Mouse (Mus musculus): ENCODE measurements at regions not wholly inside any gene's neighbourhood (a gene's known extent, or its start where the extent isn't known, plus 50 kb on each side); places are given as distances from the start of the nearest gene placed in this dataset.

DNA sequence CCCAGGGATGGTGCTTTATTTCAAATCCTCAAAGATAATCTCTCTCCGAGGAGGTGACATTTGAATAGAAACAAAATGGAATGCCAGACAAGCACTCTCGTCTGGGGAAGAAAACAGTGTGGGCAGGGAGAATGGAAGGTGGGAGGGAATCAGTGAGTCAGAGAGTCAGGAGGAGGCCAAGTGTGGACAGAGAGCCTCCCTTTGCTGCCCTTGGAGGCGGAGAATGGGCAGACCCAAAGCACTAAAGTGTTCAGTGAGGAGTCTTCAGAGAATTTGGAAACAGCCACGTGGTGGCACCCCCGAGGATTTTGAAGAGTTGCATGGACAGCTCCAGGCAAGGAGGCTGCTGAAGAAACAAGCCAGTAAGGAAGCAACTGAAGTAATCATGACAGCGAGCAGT, 367.2 kb downstream of the Pdcd6ip start:
- ATAC-seq: no peak
- WGBS: 67% methylated on average over 6 of the region's 6 CpGs
- H3K27me3 ChIP-seq: no peaks in the 10 kb centered on the region
- no peaks in the 10 kb centered on the region for H3K36me3 ChIP-seq (ENCODE audit: poor library complexity, severe bottlenecking)
- no peak overlapping the region for H3K27ac ChIP-seq
- H3K4me3 ChIP-seq: no peak overlapping the region
- no peaks in the 10 kb centered on the region for H3K9me3 ChIP-seq (replicated peaks)
- no peaks in the 10 kb centered on the region for H3K4me1 ChIP-seq
- H3K9ac ChIP-seq: no peak overlapping the region
- no peak overlapping the region for H3K4me2 ChIP-seq

DNA sequence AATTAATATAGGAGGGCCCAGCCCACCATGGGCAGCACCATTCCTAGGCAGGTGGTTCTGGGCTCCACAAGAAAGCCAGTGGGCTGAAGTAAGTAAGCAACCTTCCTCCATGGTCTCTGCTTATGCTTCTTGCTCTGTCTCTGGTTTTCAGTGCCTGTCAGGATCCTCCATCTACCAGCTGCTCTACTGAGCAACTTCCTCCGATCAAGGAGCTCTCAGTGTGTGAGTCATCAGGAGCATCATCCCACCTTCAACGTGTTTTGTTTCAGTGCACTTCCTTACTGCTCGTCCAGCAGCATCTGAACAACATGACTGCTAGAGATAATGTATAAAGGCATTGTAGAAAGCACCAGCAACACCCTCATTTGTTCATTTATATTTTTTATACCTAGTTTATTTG, 368.0 kb downstream of the Pdcd6ip start:
- Histone ChIP-seq H3K27ac (no peak overlapping the region), H3K4me2 (no peak overlapping the region), H3K27me3 (no peaks in the 10 kb centered on the region), H3K9me3 (replicated peaks) (no peaks in the 10 kb centered on the region), H3K36me3 (ENCODE audit: poor library complexity, severe bottlenecking) (no peaks in the 10 kb centered on the region), H3K4me3 (no peak overlapping the region), H3K4me1 (no peaks in the 10 kb centered on the region), H3K9ac (no peak overlapping the region)
- no peak for ATAC-seq
- WGBS: 88% methylated on average over 3 of the region's 3 CpGs

DNA sequence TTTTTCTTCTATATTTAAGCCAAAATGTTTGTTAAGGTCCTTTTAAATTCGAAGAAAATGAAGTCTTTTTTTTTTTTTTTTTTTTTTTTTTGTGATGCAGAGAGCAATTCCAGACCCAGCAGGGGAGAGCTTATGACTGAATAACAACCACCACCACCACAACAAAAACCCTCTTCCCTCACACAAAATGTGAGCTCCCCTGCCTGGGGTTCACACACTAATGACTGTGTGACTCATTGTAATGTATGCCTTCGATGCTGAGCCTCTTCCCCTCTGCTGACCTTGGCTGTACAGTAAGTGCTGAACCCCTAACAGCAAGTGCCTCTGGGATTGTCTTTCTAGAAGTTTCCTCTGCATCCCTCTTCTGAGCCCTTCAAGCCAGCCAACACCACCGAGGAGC, 383.6 kb downstream of the Pdcd6ip start:
- H3K4me3 ChIP-seq: no peak overlapping the region
- H3K27me3 ChIP-seq: no peaks in the 10 kb centered on the region
- WGBS: 25% methylated on average over 3 of the region's 3 CpGs
- no peak overlapping the region for H3K27ac ChIP-seq
- no peaks in the 10 kb centered on the region for H3K4me1 ChIP-seq
- H3K9me3 ChIP-seq (replicated peaks): no peaks in the 10 kb centered on the region
- no peaks in the 10 kb centered on the region for H3K36me3 ChIP-seq (ENCODE audit: poor library complexity, severe bottlenecking)
- no peak overlapping the region for H3K4me2 ChIP-seq
- no peak for ATAC-seq
- no peak overlapping the region for H3K9ac ChIP-seq

DNA sequence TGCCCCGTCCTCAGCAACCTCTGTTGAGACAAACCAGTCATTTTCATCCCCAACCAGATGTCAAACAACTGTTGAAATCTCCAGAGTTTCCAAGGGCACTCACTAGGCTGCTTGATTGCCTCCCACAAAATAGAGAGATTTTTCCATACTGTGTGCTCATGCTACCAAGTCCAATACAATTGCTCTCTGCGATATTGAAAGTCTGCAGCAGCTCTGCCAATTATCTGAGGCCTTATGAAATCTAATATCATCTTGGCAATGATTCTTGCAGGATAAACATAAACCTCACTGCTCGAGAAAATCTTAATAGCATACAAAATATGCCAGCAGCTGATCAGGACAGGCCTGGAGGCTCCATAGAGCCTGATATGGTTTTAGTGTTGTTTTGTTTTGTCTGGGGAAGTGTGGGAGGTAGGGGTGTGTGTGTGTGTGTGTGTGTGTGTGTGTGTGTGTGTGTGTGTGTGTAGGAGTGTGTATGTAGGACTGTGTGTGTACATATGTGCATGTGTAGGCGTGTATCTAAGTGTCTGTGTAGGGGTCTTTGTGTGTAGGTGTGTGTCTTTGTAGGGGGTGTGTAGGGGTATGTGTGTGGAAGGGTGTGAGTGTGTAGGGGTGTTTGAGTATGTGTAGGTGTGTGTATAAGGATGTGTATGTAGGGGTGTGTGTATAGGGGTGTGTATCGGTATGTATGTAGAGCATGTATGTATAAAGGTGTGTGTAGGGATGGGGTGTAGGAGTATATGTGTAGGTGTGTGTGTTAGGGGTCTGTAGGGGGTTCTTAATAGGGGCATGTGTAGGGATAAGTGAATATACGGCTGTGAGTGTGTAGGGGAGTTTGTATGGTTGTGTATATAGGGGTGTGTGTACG, 398.1 kb downstream of the Pdcd6ip start:
- H3K4me3 ChIP-seq: no peak overlapping the region
- no peak for ATAC-seq
- H3K9ac ChIP-seq: no peak overlapping the region
- no peaks in the 10 kb centered on the region for H3K27me3 ChIP-seq
- H3K4me1 ChIP-seq: peaks cover 7% of the 10 kb centered on the region; the same call in 1 of the 2 replicates
- 86% methylated on average over 7 of the region's 7 CpGs for WGBS
- no peaks in the 10 kb centered on the region for H3K9me3 ChIP-seq (replicated peaks)
- H3K4me2 ChIP-seq: no peak overlapping the region
- no peaks in the 10 kb centered on the region for H3K36me3 ChIP-seq (ENCODE audit: poor library complexity, severe bottlenecking)
- H3K27ac ChIP-seq: no peak overlapping the region

DNA sequence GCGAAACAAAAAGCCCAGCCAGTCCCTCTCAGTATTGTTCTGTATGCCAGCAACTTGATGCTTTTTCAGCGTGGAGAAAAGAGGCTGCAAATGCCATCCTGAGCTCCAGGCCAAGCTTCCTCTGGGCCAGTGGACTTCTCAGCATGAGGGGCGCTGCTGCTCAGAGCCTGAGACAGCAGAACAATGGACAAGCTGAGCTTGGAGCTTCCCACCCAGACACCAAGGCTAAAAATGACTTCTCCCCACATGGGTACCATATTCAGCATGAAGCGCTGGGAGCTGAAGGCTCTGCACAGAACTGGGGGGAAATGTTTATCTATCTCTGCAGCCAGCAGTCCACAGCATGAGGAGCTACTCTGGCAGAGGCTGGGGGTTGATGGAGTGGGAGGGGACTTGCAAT, 402.3 kb downstream of the Pdcd6ip start:
- WGBS: 20% methylated on average over 4 of the region's 4 CpGs
- no peaks in the 10 kb centered on the region for H3K36me3 ChIP-seq (ENCODE audit: poor library complexity, severe bottlenecking)
- H3K4me3 ChIP-seq: no peak overlapping the region
- no peak overlapping the region for H3K27ac ChIP-seq
- no peak for ATAC-seq
- H3K4me2 ChIP-seq: no peak overlapping the region
- no peaks in the 10 kb centered on the region for H3K27me3 ChIP-seq
- peaks cover 14% of the 10 kb centered on the region; the same call in 1 of the 2 replicates for H3K4me1 ChIP-seq
- no peak overlapping the region for H3K9ac ChIP-seq
- H3K9me3 ChIP-seq (replicated peaks): no peaks in the 10 kb centered on the region

DNA sequence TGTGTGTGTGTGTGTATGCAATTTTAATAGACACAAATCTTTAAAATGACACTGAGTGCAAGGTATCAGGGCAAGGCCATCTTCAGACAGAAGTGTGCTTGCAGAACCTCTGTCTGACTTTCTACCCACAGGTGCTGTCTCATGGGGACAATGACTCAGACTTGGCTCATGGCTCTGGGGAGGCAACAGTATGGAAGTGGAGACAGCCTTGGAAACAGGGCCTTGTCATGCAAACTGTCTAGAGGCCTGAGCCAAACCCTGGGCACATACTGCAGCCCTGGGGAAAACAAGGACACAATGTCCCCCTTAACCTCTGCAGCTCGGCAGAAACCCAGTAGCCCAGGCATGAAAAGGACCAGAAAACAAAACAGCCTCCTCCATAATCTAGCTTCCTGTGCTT, 405.6 kb downstream of the Pdcd6ip start:
- no peak for ATAC-seq
- Histone ChIP-seq H3K27ac (no peak overlapping the region), H3K27me3 (no peaks in the 10 kb centered on the region), H3K36me3 (ENCODE audit: poor library complexity, severe bottlenecking) (no peaks in the 10 kb centered on the region), H3K4me3 (no peak overlapping the region), H3K9me3 (replicated peaks) (no peaks in the 10 kb centered on the region), H3K9ac (no peak overlapping the region), H3K4me1 (peaks cover 19% of the 10 kb centered on the region; the same call in 1 of the 2 replicates), H3K4me2 (no peak overlapping the region)
- 36% methylated on average over 1 of the region's 1 CpGs for WGBS

DNA sequence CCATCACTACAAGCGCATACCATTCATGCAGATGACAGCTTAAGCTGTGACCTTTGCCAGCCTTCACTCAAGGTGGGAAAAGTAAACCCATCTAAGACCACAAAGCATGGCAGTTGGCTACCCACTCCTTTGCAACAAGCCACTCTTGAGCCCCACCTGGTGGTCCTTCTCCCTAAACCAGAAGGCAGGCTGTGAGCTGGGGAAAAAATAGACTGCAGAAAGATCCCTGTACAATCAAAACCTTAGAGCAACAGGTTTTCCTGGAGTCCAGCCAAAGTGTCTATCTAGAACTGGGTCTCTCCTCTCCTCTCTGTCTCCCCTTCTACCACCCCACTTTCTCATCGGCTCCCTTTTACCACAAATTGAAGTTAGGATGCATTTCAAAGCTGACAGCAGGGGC, 407.2 kb downstream of the Pdcd6ip start:
- Histone ChIP-seq H3K9ac (no peak overlapping the region), H3K9me3 (replicated peaks) (no peaks in the 10 kb centered on the region), H3K4me1 (peaks cover 17% of the 10 kb centered on the region; the same call in 1 of the 2 replicates), H3K4me3 (no peak overlapping the region), H3K4me2 (no peak overlapping the region), H3K36me3 (ENCODE audit: poor library complexity, severe bottlenecking) (no peaks in the 10 kb centered on the region), H3K27me3 (no peaks in the 10 kb centered on the region), H3K27ac (no peak overlapping the region)
- WGBS: 11% methylated on average over 2 of the region's 2 CpGs
- ATAC-seq: peak; percentile 72

DNA sequence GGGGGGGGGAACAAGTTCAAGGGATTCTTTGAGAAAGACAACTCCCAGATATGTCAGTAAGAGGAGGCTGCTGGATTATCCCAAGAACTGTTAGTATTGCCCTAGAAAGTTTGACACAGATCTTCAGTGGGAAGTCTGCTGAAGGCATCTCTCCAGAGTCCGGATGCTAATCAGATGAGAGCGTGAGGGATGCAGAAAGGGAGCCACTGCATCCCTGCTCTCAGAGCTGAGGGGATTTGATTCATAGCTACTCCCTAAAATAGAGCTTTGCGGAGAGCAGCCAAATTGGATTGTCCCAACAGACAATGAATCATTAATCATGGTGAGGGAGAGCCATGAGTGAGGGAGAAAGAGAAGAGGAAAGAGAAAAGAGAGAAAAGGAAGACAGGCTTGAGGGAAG, 408.2 kb downstream of the Pdcd6ip start:
- no peak overlapping the region for H3K4me3 ChIP-seq
- H3K4me2 ChIP-seq: no peak overlapping the region
- no peaks in the 10 kb centered on the region for H3K27me3 ChIP-seq
- no peaks in the 10 kb centered on the region for H3K9me3 ChIP-seq (replicated peaks)
- no peaks in the 10 kb centered on the region for H3K36me3 ChIP-seq (ENCODE audit: poor library complexity, severe bottlenecking)
- peaks cover 12% of the 10 kb centered on the region; the same call in 1 of the 2 replicates for H3K4me1 ChIP-seq
- 22% methylated on average over 3 of the region's 3 CpGs for WGBS
- H3K27ac ChIP-seq: no peak overlapping the region
- H3K9ac ChIP-seq: no peak overlapping the region
- no peak for ATAC-seq

DNA sequence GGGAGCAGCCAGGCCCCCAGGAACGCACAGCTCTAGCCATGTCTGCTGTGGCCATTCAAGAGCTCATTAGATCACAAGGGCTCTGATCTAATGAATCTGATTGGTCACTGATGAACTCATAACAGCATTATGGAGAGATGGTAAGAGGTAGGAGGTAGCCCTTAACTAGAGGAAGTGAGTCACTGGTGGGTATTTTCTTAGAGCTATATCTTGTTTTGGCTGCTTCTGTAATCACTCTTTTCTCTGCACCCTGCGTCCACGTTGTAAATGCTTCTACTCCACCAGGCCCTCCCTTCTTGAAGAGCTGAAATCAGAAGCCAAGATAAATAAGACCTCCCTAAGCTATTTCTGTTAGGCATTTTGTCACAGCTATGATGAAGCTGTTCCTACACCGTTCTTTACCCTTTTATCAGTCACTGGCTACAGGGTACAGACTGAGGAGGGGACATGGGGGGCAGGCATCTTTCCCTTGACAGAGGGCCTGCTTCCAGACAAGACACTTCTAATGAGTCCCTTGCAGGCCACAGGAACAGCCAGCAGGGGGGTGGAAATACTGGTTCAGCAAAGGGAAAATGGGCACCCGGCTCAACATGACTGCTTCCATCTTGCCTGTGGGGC, 412.1 kb downstream of the Pdcd6ip start:
- peaks cover 6% of the 10 kb centered on the region; the same call in 1 of the 2 replicates for H3K4me1 ChIP-seq
- no peaks in the 10 kb centered on the region for H3K9me3 ChIP-seq (replicated peaks)
- H3K36me3 ChIP-seq (ENCODE audit: poor library complexity, severe bottlenecking): no peaks in the 10 kb centered on the region
- H3K9ac ChIP-seq: no peak overlapping the region
- no peak overlapping the region for H3K4me2 ChIP-seq
- 81% methylated on average over 5 of the region's 5 CpGs for WGBS
- no peak overlapping the region for H3K4me3 ChIP-seq
- H3K27me3 ChIP-seq: no peaks in the 10 kb centered on the region
- H3K27ac ChIP-seq: no peak overlapping the region
- ATAC-seq: no peak

DNA sequence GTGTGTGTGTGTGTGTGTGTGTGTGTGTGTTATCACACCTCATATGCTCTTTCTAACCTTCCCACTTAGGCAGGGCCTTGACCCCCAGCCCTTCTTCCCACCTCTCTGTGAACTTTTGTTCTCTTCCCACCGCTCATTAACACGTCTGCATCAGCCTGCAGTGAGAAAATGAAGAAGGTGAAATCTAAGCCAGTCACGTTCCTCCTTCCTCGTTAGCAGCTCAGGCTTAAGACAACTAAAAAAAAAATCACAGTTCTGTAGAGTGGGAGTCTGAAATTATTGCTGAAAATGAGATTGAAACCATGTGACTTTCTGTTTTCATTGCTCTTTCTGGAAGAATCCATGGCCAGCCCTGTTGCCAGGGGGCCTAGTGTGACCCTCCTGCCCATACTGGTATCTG, 420.7 kb downstream of the Pdcd6ip start:
- Histone ChIP-seq H3K4me3 (no peak overlapping the region), H3K4me1 (no peaks in the 10 kb centered on the region), H3K9ac (no peak overlapping the region), H3K9me3 (replicated peaks) (no peaks in the 10 kb centered on the region), H3K36me3 (ENCODE audit: poor library complexity, severe bottlenecking) (no peaks in the 10 kb centered on the region), H3K4me2 (no peak overlapping the region), H3K27ac (no peak overlapping the region), H3K27me3 (no peaks in the 10 kb centered on the region)
- 31% methylated on average over 4 of the region's 4 CpGs for WGBS
- ATAC-seq: 0 out of 2 replicates have a peak, but pooled peaks have one; percentile 36

DNA sequence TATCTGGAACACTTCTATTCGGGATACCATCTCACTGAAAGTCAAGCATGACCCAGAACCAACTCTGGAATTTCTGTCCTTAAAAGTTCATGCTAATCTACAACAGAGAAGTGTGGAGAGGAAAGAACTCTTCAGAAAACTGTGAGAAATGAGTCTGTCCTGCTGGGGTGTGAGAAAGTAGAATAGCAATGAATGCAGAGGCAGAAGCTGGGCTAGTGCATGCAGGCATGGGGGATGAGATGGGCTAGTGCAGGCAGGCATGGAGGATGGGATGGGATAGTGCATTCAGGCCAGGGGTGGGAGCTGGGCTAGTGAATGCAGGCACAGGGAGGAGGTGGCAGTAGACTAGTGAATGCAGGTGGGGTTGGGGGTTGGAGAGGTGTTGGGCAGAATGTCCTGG, 424.8 kb downstream of the Pdcd6ip start:
- Histone ChIP-seq H3K4me2 (no peak overlapping the region), H3K4me1 (no peaks in the 10 kb centered on the region), H3K27me3 (no peaks in the 10 kb centered on the region), H3K9ac (no peak overlapping the region), H3K9me3 (replicated peaks) (no peaks in the 10 kb centered on the region), H3K27ac (no peak overlapping the region), H3K4me3 (no peak overlapping the region), H3K36me3 (ENCODE audit: poor library complexity, severe bottlenecking) (no peaks in the 10 kb centered on the region)
- 59% methylated on average over 1 of the region's 1 CpGs for WGBS
- ATAC-seq: no peak

DNA sequence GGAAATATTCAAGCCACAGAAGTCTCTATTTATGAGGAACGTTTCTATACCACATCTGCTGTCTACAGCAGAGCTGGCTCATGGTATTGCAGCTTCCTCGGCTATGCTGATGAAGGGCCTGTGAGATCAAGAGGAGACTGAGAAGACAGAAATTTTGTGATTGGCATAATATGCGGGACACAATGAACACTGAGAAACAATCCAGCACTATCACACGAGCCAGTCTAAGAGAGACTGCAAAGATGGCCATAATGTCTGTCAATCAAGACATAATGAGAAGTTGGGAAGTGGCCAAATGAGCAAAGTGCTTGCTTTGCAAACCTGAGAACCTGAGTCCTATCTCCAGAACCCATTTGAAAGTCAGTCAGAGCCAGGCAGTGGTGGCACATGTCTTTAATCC, 437.5 kb downstream of the Pdcd6ip start:
- WGBS: 29% methylated on average over 4 of the region's 4 CpGs
- Histone ChIP-seq H3K9me3 (replicated peaks) (no peaks in the 10 kb centered on the region), H3K4me2 (no peak overlapping the region), H3K36me3 (ENCODE audit: poor library complexity, severe bottlenecking) (no peaks in the 10 kb centered on the region), H3K27ac (peak overlapping the region; percentile 25; the same call in 1 of the 2 replicates), H3K4me3 (no peak overlapping the region), H3K9ac (no peak overlapping the region), H3K4me1 (peaks cover 14% of the 10 kb centered on the region; the same call in 1 of the 2 replicates), H3K27me3 (no peaks in the 10 kb centered on the region)
- ATAC-seq: peak; percentile 71

Data from forebrain, embryonic 13.5 days (tissue).